Mouse (Mus musculus): Measurements from ENCODE around the gene Adam19. TPM values are rescaled to one million over a fixed set of nuclear protein-coding genes. Genes with fewer than 3 reads are reported as not detected.

The Adam19 gene
- polyA plus RNA-seq, 1 experiment: 14.0 TPM

DNA sequence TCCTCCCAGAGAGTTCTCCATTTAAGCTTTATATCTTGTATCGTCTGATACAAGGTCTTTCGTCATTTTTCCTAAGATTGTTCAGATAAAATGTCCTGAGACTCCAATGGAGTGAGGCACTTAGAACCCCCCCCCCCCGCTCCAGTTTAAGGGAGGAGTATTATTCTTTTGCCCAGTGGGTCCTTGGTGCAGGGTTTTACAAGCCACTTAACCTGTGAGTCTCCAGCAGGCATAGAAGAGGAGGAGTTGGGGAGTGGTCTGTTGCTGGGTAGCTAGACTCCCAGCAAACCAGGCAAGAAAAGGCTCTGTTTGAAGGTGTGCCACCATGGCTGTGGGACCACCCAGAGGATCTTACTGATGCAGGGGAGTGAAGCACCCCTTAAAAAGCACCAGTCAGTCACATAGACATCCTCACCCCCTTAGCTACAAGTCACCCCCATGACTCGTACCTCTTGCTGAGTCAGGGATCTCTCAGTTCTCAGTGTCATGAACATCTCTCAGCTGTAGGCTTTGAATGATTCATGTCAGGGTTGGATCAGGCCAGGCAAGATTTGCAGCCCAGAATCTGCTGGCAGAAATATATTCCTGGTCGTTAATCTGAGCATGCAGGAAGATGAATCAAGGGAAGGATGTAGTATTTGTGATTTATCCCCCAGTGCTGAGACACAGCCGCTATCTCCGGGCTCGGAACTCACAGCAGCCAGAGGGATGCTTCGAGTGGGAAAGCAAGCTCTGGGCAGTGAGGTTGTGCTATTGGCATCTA is 59.8 kb downstream of the Adam19 start:
- TF ChIP-seq CEBPB (IDR thresholded peaks at IDR 0.05; ENCODE audit: low read depth) (no peak), FOSL1 (IDR thresholded peaks at IDR 0.05; ENCODE audit: insufficient read depth, low read length, poor library complexity, severe bottlenecking) (no peak), USF1 (IDR thresholded peaks at IDR 0.05; ENCODE audit: low read depth) (no peak), MAX (IDR thresholded peaks at IDR 0.05) (no peak), MYOD1 (IDR thresholded peaks at IDR 0.05; ENCODE audit: control insufficient read depth, insufficient read length, low read depth) (no peak), MYOG (IDR thresholded peaks at IDR 0.05; ENCODE audit: control insufficient read depth, extremely low read depth, insufficient read length) (no peak)
- H3K79me2 ChIP-seq (ENCODE audit: control insufficient read depth, insufficient read depth): no peaks in the 10 kb centered on the region
- no peak overlapping the region for H3ac ChIP-seq (ENCODE audit: control insufficient read depth, insufficient read length, low read depth)
- no peaks in the 10 kb centered on the region for H3K79me3 ChIP-seq (ENCODE audit: low read depth)
- no peak overlapping the region for H3K4me3 ChIP-seq (ENCODE audit: insufficient read depth, poor library complexity, severe bottlenecking)
- peaks cover 20% of the 10 kb centered on the region for H3K36me3 ChIP-seq (ENCODE audit: control insufficient read depth, insufficient read depth)
- H3K27me3 ChIP-seq (ENCODE audit: control insufficient read depth, insufficient read depth, insufficient read length): no peaks in the 10 kb centered on the region

DNA sequence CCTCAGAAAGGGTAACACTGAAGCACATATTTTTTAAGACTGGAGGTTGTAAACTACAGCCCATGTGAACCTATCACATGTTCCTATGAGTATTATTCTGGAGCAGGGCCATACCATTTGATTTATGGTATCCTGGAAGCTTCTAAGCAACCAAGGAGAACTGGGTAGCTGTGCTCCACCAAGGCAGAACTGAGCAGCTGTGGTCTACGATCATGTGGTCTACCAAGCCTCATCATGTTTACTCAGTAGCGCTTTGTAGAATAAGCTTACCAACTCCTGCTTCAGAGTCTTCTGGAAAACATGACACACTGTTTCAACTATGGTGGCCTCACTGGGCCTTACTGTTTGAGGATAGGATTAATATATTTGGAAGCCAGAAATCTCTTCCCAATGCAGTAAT is 60.7 kb downstream of the Adam19 start:
- Histone ChIP-seq H3K4me3 (ENCODE audit: insufficient read depth, poor library complexity, severe bottlenecking) (no peak overlapping the region), H3K79me3 (ENCODE audit: low read depth) (no peaks in the 10 kb centered on the region), H3ac (ENCODE audit: control insufficient read depth, insufficient read length, low read depth) (no peak overlapping the region), H3K36me3 (ENCODE audit: control insufficient read depth, insufficient read depth) (peaks cover 25% of the 10 kb centered on the region), H3K79me2 (ENCODE audit: control insufficient read depth, insufficient read depth) (no peaks in the 10 kb centered on the region), H3K27me3 (ENCODE audit: control insufficient read depth, insufficient read depth, insufficient read length) (no peaks in the 10 kb centered on the region)
- TF ChIP-seq USF1 (IDR thresholded peaks at IDR 0.05; ENCODE audit: low read depth): peak; percentile 3
- no peak for TF ChIP-seq CEBPB (IDR thresholded peaks at IDR 0.05; ENCODE audit: low read depth)

DNA sequence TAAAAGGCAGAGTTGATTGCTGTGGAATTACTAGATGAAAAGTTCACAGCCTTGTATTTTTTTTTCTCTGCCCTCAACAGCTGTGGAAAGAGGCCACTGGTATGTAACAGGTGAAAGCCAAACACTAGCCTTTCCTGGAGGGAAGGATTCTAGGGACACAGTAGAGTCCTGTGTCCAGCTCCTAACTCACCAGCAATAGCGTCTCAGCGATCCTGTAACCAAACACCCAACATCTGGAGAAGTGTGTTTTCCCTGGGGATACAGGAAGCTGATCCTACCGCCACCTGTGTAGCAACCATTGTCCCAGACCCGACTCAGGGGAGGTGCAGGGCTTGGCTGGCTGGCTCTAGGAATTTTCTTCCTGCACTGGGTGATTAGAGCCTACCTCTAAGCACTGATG is 63.8 kb downstream of the Adam19 start:
- no peak for TF ChIP-seq FOSL1 (IDR thresholded peaks at IDR 0.05; ENCODE audit: insufficient read depth, low read length, poor library complexity, severe bottlenecking)
- no peak for TF ChIP-seq MYOD1 (IDR thresholded peaks at IDR 0.05; ENCODE audit: control insufficient read depth, insufficient read length, low read depth)
- TF ChIP-seq CTCF (IDR thresholded peaks at IDR 0.05; ENCODE audit: control insufficient read depth, insufficient read depth, insufficient read length): no peak
- TF ChIP-seq MAX (IDR thresholded peaks at IDR 0.05): no peak
- no peak for TF ChIP-seq CEBPB (IDR thresholded peaks at IDR 0.05; ENCODE audit: low read depth)
- no peak for TF ChIP-seq MYOG (IDR thresholded peaks at IDR 0.05; ENCODE audit: control insufficient read depth, extremely low read depth, insufficient read length)
- TF ChIP-seq USF1 (IDR thresholded peaks at IDR 0.05; ENCODE audit: low read depth): no peak
- H3K79me2 ChIP-seq (ENCODE audit: control insufficient read depth, insufficient read depth): no peaks in the 10 kb centered on the region
- no peak overlapping the region for H3K4me3 ChIP-seq (ENCODE audit: insufficient read depth, poor library complexity, severe bottlenecking)
- H3K36me3 ChIP-seq (ENCODE audit: control insufficient read depth, insufficient read depth): peaks cover 20% of the 10 kb centered on the region
- no peak overlapping the region for H3ac ChIP-seq (ENCODE audit: control insufficient read depth, insufficient read length, low read depth)
- no peaks in the 10 kb centered on the region for H3K27me3 ChIP-seq (ENCODE audit: control insufficient read depth, insufficient read depth, insufficient read length)
- H3K79me3 ChIP-seq (ENCODE audit: low read depth): no peaks in the 10 kb centered on the region

DNA sequence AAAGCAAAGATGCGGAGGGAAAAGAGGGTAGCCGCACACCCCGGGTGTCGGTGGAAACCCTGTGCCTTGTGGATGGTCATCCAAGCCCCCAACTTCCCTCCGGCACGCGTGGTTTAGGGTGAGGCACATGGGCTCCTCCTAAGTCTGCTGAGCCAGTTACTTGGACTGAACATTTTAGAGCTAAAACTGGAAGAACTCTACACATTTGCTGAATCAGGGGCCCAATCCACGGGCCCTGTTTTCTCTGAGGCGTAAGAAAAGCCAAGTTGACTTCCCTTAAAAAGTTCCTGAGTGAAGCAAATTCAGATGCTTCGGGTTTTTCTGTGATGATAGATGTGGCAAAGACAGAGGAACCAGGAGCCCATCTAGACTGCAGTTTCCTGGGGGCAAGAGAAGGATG is 64.3 kb downstream of the Adam19 start:
- Histone ChIP-seq H3K36me3 (ENCODE audit: control insufficient read depth, insufficient read depth) (peaks cover 19% of the 10 kb centered on the region), H3K79me2 (ENCODE audit: control insufficient read depth, insufficient read depth) (no peaks in the 10 kb centered on the region), H3K27me3 (ENCODE audit: control insufficient read depth, insufficient read depth, insufficient read length) (no peaks in the 10 kb centered on the region), H3K4me3 (ENCODE audit: insufficient read depth, poor library complexity, severe bottlenecking) (no peak overlapping the region), H3K79me3 (ENCODE audit: low read depth) (no peaks in the 10 kb centered on the region), H3ac (ENCODE audit: control insufficient read depth, insufficient read length, low read depth) (no peak overlapping the region)
- TF ChIP-seq CTCF (IDR thresholded peaks at IDR 0.05; ENCODE audit: control insufficient read depth, insufficient read depth, insufficient read length) (no peak), USF1 (IDR thresholded peaks at IDR 0.05; ENCODE audit: low read depth) (no peak), MYOG (IDR thresholded peaks at IDR 0.05; ENCODE audit: control insufficient read depth, extremely low read depth, insufficient read length) (no peak), MAX (IDR thresholded peaks at IDR 0.05) (no peak)

DNA sequence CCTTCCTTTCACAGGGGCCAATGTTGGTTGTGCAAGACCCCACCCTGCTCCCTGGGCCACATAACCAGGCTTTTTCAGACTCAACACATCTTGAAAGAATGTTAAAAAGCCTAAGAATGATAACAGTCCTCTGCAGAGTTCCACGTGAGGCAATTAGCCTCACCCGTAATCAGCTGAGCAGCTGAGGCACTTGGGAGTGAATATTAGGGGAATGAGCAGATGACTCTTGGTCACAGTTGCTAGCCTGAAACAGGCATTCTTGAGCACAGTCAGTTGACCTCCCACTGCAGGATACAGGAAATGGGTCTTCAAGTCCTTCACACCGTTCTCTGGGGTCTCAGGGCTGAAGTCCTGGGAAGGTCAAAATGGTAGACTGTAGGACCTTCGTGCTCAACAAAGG is 65.9 kb downstream of the Adam19 start:
- Histone ChIP-seq H3K4me3 (ENCODE audit: insufficient read depth, poor library complexity, severe bottlenecking) (no peak overlapping the region), H3K79me3 (ENCODE audit: low read depth) (no peaks in the 10 kb centered on the region), H3K36me3 (ENCODE audit: control insufficient read depth, insufficient read depth) (peaks cover 23% of the 10 kb centered on the region), H3K79me2 (ENCODE audit: control insufficient read depth, insufficient read depth) (no peaks in the 10 kb centered on the region), H3K27me3 (ENCODE audit: control insufficient read depth, insufficient read depth, insufficient read length) (no peaks in the 10 kb centered on the region), H3ac (ENCODE audit: control insufficient read depth, insufficient read length, low read depth) (no peak overlapping the region)
- TF ChIP-seq MYOD1 (IDR thresholded peaks at IDR 0.05; ENCODE audit: control insufficient read depth, insufficient read length, low read depth): no peak
- no peak for TF ChIP-seq MAX (IDR thresholded peaks at IDR 0.05)
- no peak for TF ChIP-seq CTCF (IDR thresholded peaks at IDR 0.05; ENCODE audit: control insufficient read depth, insufficient read depth, insufficient read length)
- no peak for TF ChIP-seq CEBPB (IDR thresholded peaks at IDR 0.05; ENCODE audit: low read depth)
- TF ChIP-seq MYOG (IDR thresholded peaks at IDR 0.05; ENCODE audit: control insufficient read depth, extremely low read depth, insufficient read length): no peak
- no peak for TF ChIP-seq FOSL1 (IDR thresholded peaks at IDR 0.05; ENCODE audit: insufficient read depth, low read length, poor library complexity, severe bottlenecking)
- TF ChIP-seq USF1 (IDR thresholded peaks at IDR 0.05; ENCODE audit: low read depth): no peak

DNA sequence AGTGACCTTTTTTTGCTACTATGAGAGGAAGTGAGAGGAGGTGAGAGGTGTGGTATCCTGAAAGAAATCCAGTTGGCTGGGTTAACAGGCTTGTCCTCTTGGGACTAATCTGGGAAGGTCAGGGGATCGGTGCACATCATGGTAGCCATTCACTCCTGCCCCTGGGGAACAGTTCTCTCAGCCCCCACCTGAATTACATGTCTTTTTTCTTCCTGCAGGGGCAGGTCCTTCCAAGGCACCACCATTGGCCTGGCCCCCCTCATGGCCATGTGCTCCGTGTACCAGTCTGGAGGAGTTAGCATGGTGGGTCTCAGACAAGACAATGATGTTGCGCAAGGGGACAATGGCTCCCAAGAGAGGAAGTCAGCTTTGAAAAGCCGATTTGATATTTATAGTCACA is 67.1 kb downstream of the Adam19 start:
- Histone ChIP-seq H3K79me2 (ENCODE audit: control insufficient read depth, insufficient read depth) (no peaks in the 10 kb centered on the region), H3K27me3 (ENCODE audit: control insufficient read depth, insufficient read depth, insufficient read length) (no peaks in the 10 kb centered on the region), H3K4me3 (ENCODE audit: insufficient read depth, poor library complexity, severe bottlenecking) (no peak overlapping the region), H3ac (ENCODE audit: control insufficient read depth, insufficient read length, low read depth) (no peak overlapping the region), H3K79me3 (ENCODE audit: low read depth) (no peaks in the 10 kb centered on the region), H3K36me3 (ENCODE audit: control insufficient read depth, insufficient read depth) (peaks cover 24% of the 10 kb centered on the region)
- TF ChIP-seq CEBPB (IDR thresholded peaks at IDR 0.05; ENCODE audit: low read depth): peak; percentile 72
- no peak for TF ChIP-seq MYOD1 (IDR thresholded peaks at IDR 0.05; ENCODE audit: control insufficient read depth, insufficient read length, low read depth)
- TF ChIP-seq USF1 (IDR thresholded peaks at IDR 0.05; ENCODE audit: low read depth): no peak
- no peak for TF ChIP-seq MAX (IDR thresholded peaks at IDR 0.05)
- no peak for TF ChIP-seq FOSL1 (IDR thresholded peaks at IDR 0.05; ENCODE audit: insufficient read depth, low read length, poor library complexity, severe bottlenecking)
- no peak for TF ChIP-seq MYOG (IDR thresholded peaks at IDR 0.05; ENCODE audit: control insufficient read depth, extremely low read depth, insufficient read length)

Measured in C2C12 (cell line).